Mouse (Mus musculus): ENCODE measurements at regions not wholly inside any gene's neighbourhood (a gene's known extent, or its start where the extent isn't known, plus 50 kb on each side); places are given as distances from the start of the nearest gene placed in this dataset.

- TF ChIP-seq CTCF (IDR thresholded peaks at IDR 0.05; ENCODE audit: extremely low read depth, insufficient read depth, low read length), result no peak
- TF ChIP-seq POLR2A (IDR thresholded peaks at IDR 0.05; ENCODE audit: extremely low read depth, insufficient read depth, low read length), result no peak
Observed at GRCm38 (mm10) chr15:88381419-88381818, 218.7 kb upstream of the Zdhhc25 start.

Measured in cortical plate, adult 2 months (tissue).